Mouse (Mus musculus): ENCODE results near the gene Bche. TPM values are rescaled to one million over a fixed set of nuclear protein-coding genes. Genes with fewer than 3 reads are reported as not detected.

The Bche gene
- polyA plus RNA-seq, 1 experiment from 2014 or later = 2.0 TPM

DNA sequence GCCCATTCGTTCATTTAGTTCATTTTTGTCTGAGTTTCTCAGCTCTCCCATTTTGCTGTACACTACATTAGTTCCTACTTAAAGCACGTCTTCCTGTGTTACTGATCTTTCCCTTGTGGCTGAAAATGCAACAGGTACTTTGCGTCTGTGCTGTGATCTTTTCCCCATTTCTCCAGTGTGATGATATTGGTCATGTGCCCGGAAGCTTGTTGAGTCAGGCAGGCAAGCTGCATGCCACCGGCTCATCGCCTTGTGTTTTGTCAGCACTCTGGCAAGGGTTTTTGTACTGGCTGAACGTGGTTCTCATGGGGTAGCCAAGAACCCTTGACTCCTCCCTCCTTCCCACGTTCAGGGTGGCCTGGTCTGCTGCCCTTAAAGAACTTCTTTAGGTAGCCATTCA, 1.7 kb upstream of the Bche start:
- no peak overlapping the region for H3K4me3 ChIP-seq (replicated peaks; ENCODE audit: low read depth, low read length)
- H3K4me2 ChIP-seq (ENCODE audit: low read length) = no peak overlapping the region
- ATAC-seq (replicated peaks; ENCODE audit: low FRiP score, low read depth) = no peak
- TF ChIP-seq CTCF (IDR thresholded peaks at IDR 0.05; ENCODE audit: low read depth) = no peak
- H3K27me3 ChIP-seq (ENCODE audit: insufficient read depth, low read length) = no peaks in the 10 kb centered on the region
- no peaks in the 10 kb centered on the region for H3K36me3 ChIP-seq (ENCODE audit: insufficient read depth, low read length)
- H3K9me3 ChIP-seq (replicated peaks; ENCODE audit: low read length) = no peaks in the 10 kb centered on the region
- 82% methylated on average over 8 of the region's 8 CpGs for WGBS
- no peak overlapping the region for H3K27ac ChIP-seq
- H3K9ac ChIP-seq (ENCODE audit: low read depth, low read length) = no peak overlapping the region
- no peak for DNase-seq (ENCODE audit: low spot score)
- H3K4me1 ChIP-seq (replicated peaks; ENCODE audit: insufficient read depth, low read length) = no peaks in the 10 kb centered on the region

DNA sequence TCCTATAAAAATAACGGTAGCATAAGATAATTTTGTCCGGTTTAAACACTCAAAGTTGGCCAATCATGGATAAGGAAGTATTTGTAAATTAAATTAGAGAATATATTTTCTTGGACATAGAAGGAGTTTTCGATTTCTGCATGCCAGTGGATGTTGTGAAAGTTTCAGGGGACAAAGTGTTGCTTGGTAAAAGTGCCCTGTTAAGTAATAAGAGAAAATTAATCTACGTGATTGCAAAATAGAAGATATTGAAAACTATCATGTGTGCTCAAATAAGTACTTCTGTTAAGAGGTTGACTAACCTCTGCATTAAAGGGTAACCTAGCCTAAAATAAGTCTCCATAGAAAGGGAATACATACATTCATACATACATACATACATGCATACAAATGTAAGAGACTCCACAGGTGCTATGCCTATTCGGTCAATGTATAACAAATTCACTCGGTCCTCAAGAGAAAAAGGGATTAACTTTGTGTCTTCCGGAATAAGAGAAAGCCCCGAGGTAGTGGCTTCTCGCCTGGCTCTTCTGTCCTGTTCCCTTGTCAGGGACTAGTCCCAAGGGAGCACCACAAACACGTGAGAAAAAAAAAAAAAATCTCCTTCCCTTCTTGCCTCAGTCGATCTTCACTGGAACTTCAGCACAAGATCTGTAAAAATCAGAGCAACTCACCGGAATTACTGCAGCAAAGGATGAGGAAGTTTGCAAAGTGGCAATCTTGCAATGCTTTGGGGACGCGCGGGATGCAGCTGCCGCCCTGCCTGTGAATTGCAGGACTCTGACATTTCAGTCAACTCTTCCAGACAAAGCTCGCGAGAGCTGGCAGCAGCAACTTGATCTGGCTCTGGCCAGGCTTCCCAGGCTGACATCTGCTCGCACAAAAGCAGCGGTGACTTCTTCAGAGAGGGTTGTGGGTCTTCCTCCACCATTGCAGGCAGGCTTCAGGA, 480 bp downstream of the Bche start:
- H3K27ac ChIP-seq = no peak overlapping the region
- TF ChIP-seq CTCF (IDR thresholded peaks at IDR 0.05; ENCODE audit: low read depth) = no peak

DNA sequence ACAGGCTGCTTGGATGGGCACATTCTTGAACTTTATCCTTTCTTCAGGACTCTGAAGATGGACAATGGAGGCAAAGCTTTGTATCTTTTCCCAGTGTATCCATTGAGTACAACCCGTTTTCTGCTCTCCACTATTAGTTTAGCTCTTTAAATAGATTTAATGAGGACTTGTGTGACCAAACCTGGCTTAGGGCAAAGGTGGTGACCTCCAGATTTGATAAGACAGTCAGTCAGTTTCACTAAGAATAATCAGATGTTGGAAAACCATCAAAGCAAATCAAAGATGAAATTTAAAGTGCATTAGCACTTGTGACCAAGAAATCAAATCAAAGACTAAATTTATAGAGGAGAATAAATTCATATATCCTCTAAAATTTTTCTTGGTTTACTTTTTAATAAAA, 1.7 kb downstream of the Bche start:
- H3K9me3 ChIP-seq (replicated peaks; ENCODE audit: low read length) = no peaks in the 10 kb centered on the region
- DNase-seq (ENCODE audit: low spot score) (no peak), ATAC-seq (replicated peaks; ENCODE audit: low FRiP score, low read depth) (no peak)
- no peak overlapping the region for H3K27ac ChIP-seq
- no peaks in the 10 kb centered on the region for H3K27me3 ChIP-seq (ENCODE audit: insufficient read depth, low read length)
- WGBS = 56% methylated on average over 1 of the region's 1 CpGs
- no peak for TF ChIP-seq CTCF (IDR thresholded peaks at IDR 0.05; ENCODE audit: low read depth)
- H3K4me3 ChIP-seq (replicated peaks; ENCODE audit: low read depth, low read length) = no peak overlapping the region
- no peak overlapping the region for H3K4me2 ChIP-seq (ENCODE audit: low read length)
- H3K4me1 ChIP-seq (replicated peaks; ENCODE audit: insufficient read depth, low read length) = no peaks in the 10 kb centered on the region
- H3K36me3 ChIP-seq (ENCODE audit: insufficient read depth, low read length) = no peaks in the 10 kb centered on the region
- no peak overlapping the region for H3K9ac ChIP-seq (ENCODE audit: low read depth, low read length)

More for the DNA sequence above, 480 bp downstream of the Bche start:
- H3K9ac ChIP-seq (ENCODE audit: low read depth, low read length) = peak overlapping the region; percentile 42; the same call in 1 of the 2 replicates
- no peaks in the 10 kb centered on the region for H3K4me1 ChIP-seq (replicated peaks; ENCODE audit: insufficient read depth, low read length)
- H3K36me3 ChIP-seq (ENCODE audit: insufficient read depth, low read length) = no peaks in the 10 kb centered on the region
- 20% methylated on average over 20 of the region's 20 CpGs for WGBS
- H3K4me2 ChIP-seq (ENCODE audit: low read length) = peak overlapping the region; percentile 65
- H3K27me3 ChIP-seq (ENCODE audit: insufficient read depth, low read length) = no peaks in the 10 kb centered on the region
- DNase-seq (ENCODE audit: low spot score) (peak; percentile 92), ATAC-seq (replicated peaks; ENCODE audit: low FRiP score, low read depth) (peak; percentile 94)
- no peaks in the 10 kb centered on the region for H3K9me3 ChIP-seq (replicated peaks; ENCODE audit: low read length)
- peak overlapping the region; percentile 45 for H3K4me3 ChIP-seq (replicated peaks; ENCODE audit: low read depth, low read length)

GRCm38 (mm10) chr3:73698889-73699288, 9.3 kb downstream of the Bche start:
- TF ChIP-seq CTCF (IDR thresholded peaks at IDR 0.05; ENCODE audit: low read depth) = no peak
- Histone ChIP-seq H3K4me3 (replicated peaks; ENCODE audit: low read depth, low read length) (no peak overlapping the region), H3K27me3 (ENCODE audit: insufficient read depth, low read length) (no peaks in the 10 kb centered on the region), H3K4me1 (replicated peaks; ENCODE audit: insufficient read depth, low read length) (no peaks in the 10 kb centered on the region), H3K9ac (ENCODE audit: low read depth, low read length) (no peak overlapping the region), H3K27ac (no peak overlapping the region), H3K4me2 (ENCODE audit: low read length) (no peak overlapping the region), H3K36me3 (ENCODE audit: insufficient read depth, low read length) (no peaks in the 10 kb centered on the region), H3K9me3 (replicated peaks; ENCODE audit: low read length) (no peaks in the 10 kb centered on the region)
- ATAC-seq (replicated peaks; ENCODE audit: low FRiP score, low read depth) (no peak), DNase-seq (ENCODE audit: low spot score) (no peak)
- WGBS = 68% methylated on average over 1 of the region's 1 CpGs

- ATAC-seq (replicated peaks; ENCODE audit: low FRiP score, low read depth) (no peak), DNase-seq (ENCODE audit: low spot score) (no peak)
- H3K27ac ChIP-seq = no peak overlapping the region
- 67% methylated on average over 1 of the region's 1 CpGs for whole genome bisulfite sequencing
- no peaks in the 10 kb centered on the region for H3K9me3 ChIP-seq (replicated peaks; ENCODE audit: low read length)
- H3K4me3 ChIP-seq (replicated peaks; ENCODE audit: low read depth, low read length) = no peak overlapping the region
- no peaks in the 10 kb centered on the region for H3K4me1 ChIP-seq (replicated peaks; ENCODE audit: insufficient read depth, low read length)
- H3K4me2 ChIP-seq (ENCODE audit: low read length) = no peak overlapping the region
- no peaks in the 10 kb centered on the region for H3K36me3 ChIP-seq (ENCODE audit: insufficient read depth, low read length)
- H3K27me3 ChIP-seq (ENCODE audit: insufficient read depth, low read length) = no peaks in the 10 kb centered on the region
- no peak for TF ChIP-seq CTCF (IDR thresholded peaks at IDR 0.05; ENCODE audit: low read depth)
- H3K9ac ChIP-seq (ENCODE audit: low read depth, low read length) = no peak overlapping the region
Measured at GRCm38 (mm10) chr3:73673333-73673732, 34.9 kb downstream of the Bche start.

DNA sequence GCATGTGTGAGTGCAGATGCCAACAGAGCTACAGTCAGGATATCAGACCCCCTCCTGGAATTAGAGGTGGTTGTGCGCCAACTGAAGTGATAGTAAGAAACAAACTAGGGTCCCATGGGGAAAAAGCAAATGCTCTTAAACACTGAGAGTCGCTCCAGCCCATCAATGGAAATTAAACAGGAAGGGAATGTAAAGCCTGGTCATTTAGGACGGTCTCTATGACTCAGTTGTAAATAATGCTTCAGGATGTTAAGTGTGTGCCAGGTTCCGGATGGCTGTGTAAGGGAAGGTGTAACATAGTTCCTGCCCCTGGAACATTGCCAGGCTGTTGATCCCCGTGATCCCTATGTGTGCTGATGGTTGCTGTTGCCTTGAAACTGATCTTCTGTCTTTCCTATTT, 40.0 kb downstream of the Bche start:
- 56% methylated on average over 5 of the region's 5 CpGs for WGBS
- H3K4me2 ChIP-seq (ENCODE audit: low read length) = no peak overlapping the region
- no peaks in the 10 kb centered on the region for H3K4me1 ChIP-seq (replicated peaks; ENCODE audit: insufficient read depth, low read length)
- no peak for TF ChIP-seq CTCF (IDR thresholded peaks at IDR 0.05; ENCODE audit: low read depth)
- H3K27me3 ChIP-seq (ENCODE audit: insufficient read depth, low read length) = no peaks in the 10 kb centered on the region
- H3K9me3 ChIP-seq (replicated peaks; ENCODE audit: low read length) = no peaks in the 10 kb centered on the region
- ATAC-seq (replicated peaks; ENCODE audit: low FRiP score, low read depth) (no peak), DNase-seq (ENCODE audit: low spot score) (no peak)
- H3K4me3 ChIP-seq (replicated peaks; ENCODE audit: low read depth, low read length) = no peak overlapping the region
- no peak overlapping the region for H3K9ac ChIP-seq (ENCODE audit: low read depth, low read length)
- H3K36me3 ChIP-seq (ENCODE audit: insufficient read depth, low read length) = no peaks in the 10 kb centered on the region
- H3K27ac ChIP-seq = no peak overlapping the region
